Mouse (Mus musculus) neural tube, embryonic 14.5 days (tissue): ENCODE results near the gene Vmn1r237. TPM values are rescaled to one million over a fixed set of nuclear protein-coding genes. Genes with fewer than 3 reads are reported as not detected.

Source experiments
- ATAC-seq: fragments of 200-750 bp; cut with Nextera tagmentation; 2 replicates; pipeline ENCODE4 v1.8.0; 2017; ENCODE audit warnings: low read depth, mild to moderate bottlenecking, moderate TSS enrichment, moderate library complexity
- H3K27ac ChIP-seq: fragments of 300-500 bp; sonication (generic); 2 replicates; pipeline ENCODE4 v1.5.1; 2014; ENCODE audit warnings: low read depth, mild to moderate bottlenecking, control low read depth, low read length, moderate library complexity, mixed read lengths
- H3K27me3 ChIP-seq: fragments of 300-500 bp; sonication (generic); 2 replicates; pipeline ENCODE4 v1.6.1; 2014; ENCODE audit warnings: low read length; ENCODE audit not compliant: control insufficient read depth, insufficient read depth
- H3K36me3 ChIP-seq: fragments of 300-500 bp; sonication (generic); 2 replicates; pipeline ENCODE4 v1.6.1; 2014; ENCODE audit warnings: low read length, mixed read lengths; ENCODE audit not compliant: control insufficient read depth, insufficient read depth
- H3K4me1 ChIP-seq: fragments of 300-500 bp; sonication (generic); 2 replicates; pipeline ENCODE4 v1.6.1; 2014; ENCODE audit warnings: low read length; ENCODE audit not compliant: control insufficient read depth, insufficient read depth
- H3K4me2 ChIP-seq: fragments of 300-500 bp; sonication (generic); 2 replicates; pipeline ENCODE4 v1.6.1; 2014; ENCODE audit warnings: mild to moderate bottlenecking, low read depth, low read length, control low read depth
- H3K4me3 ChIP-seq: fragments of 300-500 bp; sonication (generic); 2 replicates; pipeline ENCODE4 v1.5.1; 2014; ENCODE audit warnings: low read depth, low read length, control low read depth, mixed read lengths
- H3K9ac ChIP-seq: fragments of 300-500 bp; sonication (generic); replicated peaks from 2 replicates; pipeline ENCODE4 v1.6.1; 2014; ENCODE audit warnings: low read depth, mild to moderate bottlenecking, control low read depth, low read length, mixed read lengths
- H3K9me3 ChIP-seq: fragments of 300-500 bp; sonication (generic); 2 replicates; pipeline ENCODE4 v1.6.1; 2016; ENCODE audit warnings: low read length; ENCODE audit not compliant: control insufficient read depth
- WGBS: fragments of 180-500 bp; shearing (Covaris S2); extraction: QIAGEN DNeasy Blood & Tissue Kit; methylation state at CpG from one replicate; pipeline ENCODE4 v1.1.7; 2014; 5-methylcytosine and 5-hydroxymethylcytosine counted together
- microRNA-seq: library from miRNA; unstranded; fragments of <30 nt; microRNA quantifications from one replicate; pipeline ENCODE4, GENCODE M21; 2016
- polyA plus RNA-seq: library from polyadenylated mRNA; unstranded; fragments of >200 nt; fragmentation: Nextera tagmentation; extraction: Ambion mirVana; gene quantifications from 2 replicates; pipeline ENCODE4 v1.2.1, GENCODE M21; 2014

The Vmn1r237 gene
- polyA plus RNA-seq: not detected in 2 replicates

DNA sequence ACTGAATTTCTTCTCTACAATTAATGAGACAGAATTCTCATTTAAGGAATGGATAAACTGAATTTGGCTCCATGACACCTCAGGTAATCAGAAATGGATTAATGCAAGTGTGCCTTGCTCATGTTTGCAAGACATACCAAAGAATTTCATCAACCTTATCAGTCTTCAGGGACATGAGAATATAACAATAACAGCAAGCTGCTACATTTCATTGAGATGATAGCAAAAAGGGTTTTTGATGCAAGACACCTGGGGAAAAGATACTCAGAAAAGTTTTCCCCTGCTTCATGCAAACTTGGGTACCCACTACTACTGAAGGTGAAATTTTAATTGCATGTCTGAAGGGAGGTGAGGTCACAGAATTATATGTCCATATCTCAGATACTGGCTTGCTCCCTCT is at the start of gene Vmn1r237:
Gene Vmn1r237 (plus strand): TSS at position 301 of the 400 bp plus-strand sequence.
- Histone ChIP-seq H3K4me3 (no peak within 1 kb of the TSS), H3K27me3 (no peaks in the 10 kb centered on the region), H3K27ac (no peak within 1 kb of the TSS), H3K36me3 (no peaks in the 10 kb centered on the region), H3K9me3 (no peaks in the 10 kb centered on the region), H3K4me2 (no peak within 1 kb of the TSS), H3K4me1 (no peaks in the 10 kb centered on the region), H3K9ac (no peak within 1 kb of the TSS)
- no peak for ATAC-seq

DNA sequence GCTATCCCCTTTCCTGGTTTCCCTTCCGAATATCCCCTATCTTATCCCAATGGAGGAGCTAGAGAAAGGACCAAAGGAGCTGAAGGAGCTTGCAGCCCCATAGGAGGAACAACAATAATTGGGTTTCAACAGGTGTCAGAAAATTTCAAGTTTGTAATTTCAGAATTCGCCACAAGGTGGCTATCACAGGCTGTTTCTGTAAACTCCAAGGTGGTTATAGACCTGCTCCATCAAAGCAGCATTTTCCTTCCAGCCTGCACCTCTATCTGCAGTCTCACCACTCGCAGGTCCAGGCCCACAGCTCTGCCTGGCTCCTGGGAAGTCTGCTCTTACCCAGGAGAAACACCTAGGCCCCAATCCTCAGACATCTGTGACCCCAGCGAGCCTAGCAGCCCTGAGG is 39.6 kb upstream of the Vmn1r237 start:
- Histone ChIP-seq H3K27ac (no peak overlapping the region), H3K4me2 (no peak overlapping the region), H3K36me3 (no peaks in the 10 kb centered on the region), H3K4me3 (no peak overlapping the region), H3K4me1 (no peaks in the 10 kb centered on the region), H3K27me3 (no peaks in the 10 kb centered on the region), H3K9ac (no peak overlapping the region), H3K9me3 (no peaks in the 10 kb centered on the region)
- 14% methylated on average over 4 of the region's 4 CpGs for WGBS
- peak; percentile 44; the same call in 1 of the 2 replicates for ATAC-seq

DNA sequence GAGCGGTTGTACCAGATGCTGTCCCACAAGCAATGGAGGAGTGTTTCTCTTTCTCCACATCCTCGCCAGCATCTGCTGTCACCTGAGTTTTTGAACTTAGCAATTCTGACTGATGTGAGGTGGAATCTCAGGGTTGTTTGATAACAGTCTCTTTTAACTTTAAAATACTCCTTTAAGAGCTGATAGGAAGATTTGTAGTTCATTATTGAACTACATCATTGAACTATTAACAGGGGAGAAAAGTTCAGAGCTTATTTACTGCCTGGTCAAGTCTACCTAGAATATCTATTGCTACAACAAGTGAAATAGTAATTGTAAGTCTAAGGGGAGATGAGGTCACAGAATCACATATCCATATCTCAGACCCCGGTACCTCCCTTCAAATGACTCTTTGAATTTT is 29.0 kb upstream of the Vmn1r237 start, which contains the start of gene Vmn1r236:
Gene Vmn1r236 (plus strand): TSS at position 301 of the 400 bp plus-strand sequence.
- Histone ChIP-seq H3K4me2 (no peak within 1 kb of the TSS), H3K4me3 (no peak within 1 kb of the TSS), H3K27me3 (no peaks in the 10 kb centered on the region), H3K36me3 (no peaks in the 10 kb centered on the region), H3K9ac (no peak within 1 kb of the TSS), H3K4me1 (no peaks in the 10 kb centered on the region), H3K27ac (no peak within 1 kb of the TSS), H3K9me3 (no peaks in the 10 kb centered on the region)
- ATAC-seq: no peak
- 85% methylated on average over 3 of the region's 3 CpGs for WGBS

DNA sequence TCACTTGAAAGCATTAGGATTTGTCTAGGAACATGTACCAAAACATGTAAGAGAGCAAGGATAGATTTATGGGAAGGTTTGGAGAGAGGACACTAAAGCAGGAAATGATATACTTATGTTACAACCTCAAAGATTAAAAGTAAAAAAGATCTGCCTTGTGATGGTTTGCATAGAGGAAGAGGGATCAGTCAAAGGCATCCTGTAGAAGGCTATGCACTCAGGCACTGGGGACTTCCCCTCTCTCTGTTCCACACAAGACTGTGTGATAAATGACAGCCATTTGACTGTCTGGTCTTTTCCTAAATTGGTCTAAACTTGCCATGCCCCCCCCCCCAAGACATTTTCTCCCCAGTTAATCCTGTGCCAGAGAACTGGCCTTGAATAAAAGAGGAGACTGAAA is 27.3 kb upstream of the Vmn1r237 start:
- no peak overlapping the region for H3K27ac ChIP-seq
- H3K9ac ChIP-seq: no peak overlapping the region
- no peak for ATAC-seq
- no peak overlapping the region for H3K4me3 ChIP-seq
- H3K4me2 ChIP-seq: no peak overlapping the region
- no peaks in the 10 kb centered on the region for H3K27me3 ChIP-seq
- no peaks in the 10 kb centered on the region for H3K9me3 ChIP-seq
- H3K4me1 ChIP-seq: no peaks in the 10 kb centered on the region
- H3K36me3 ChIP-seq: no peaks in the 10 kb centered on the region

DNA sequence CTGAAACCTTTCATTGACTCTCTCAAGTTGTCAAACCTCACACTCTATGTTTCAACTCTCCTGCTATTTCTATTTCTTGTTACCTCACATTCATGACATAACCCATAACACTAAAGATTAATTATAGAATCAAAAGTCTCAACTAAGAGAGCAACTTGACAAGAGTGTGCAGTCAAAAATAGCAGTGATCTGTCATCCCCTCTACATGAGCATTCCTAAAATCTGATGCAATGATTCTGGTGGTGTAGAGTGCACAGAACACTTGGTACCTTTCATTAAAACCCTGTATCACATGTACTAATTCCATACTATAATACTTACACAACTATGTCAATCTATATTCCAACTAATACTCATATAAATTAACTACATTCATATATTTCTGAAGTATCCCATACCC is 22.0 kb upstream of the Vmn1r237 start:
- Histone ChIP-seq H3K36me3 (no peaks in the 10 kb centered on the region), H3K4me1 (no peaks in the 10 kb centered on the region), H3K27ac (no peak overlapping the region), H3K4me3 (no peak overlapping the region), H3K4me2 (no peak overlapping the region), H3K9ac (no peak overlapping the region), H3K9me3 (no peaks in the 10 kb centered on the region), H3K27me3 (no peaks in the 10 kb centered on the region)
- no peak for ATAC-seq

Small RNAs within 50 kb of the gene (microRNA-seq; reads per million reads assigned to microRNA genes)
- gene Gm26384: not detected

Other genes with a start within 250 kb of the Vmn1r237 start
- not detected in 2 replicates for gene Vmn1r234, start 85.8 kb upstream of the Vmn1r237 start, polyA plus RNA-seq
- gene Vmn1r235, start 55.5 kb upstream of the Vmn1r237 start, polyA plus RNA-seq: not detected in 2 replicates
- not detected in 2 replicates for gene Vmn1r236, start 28.9 kb upstream of the Vmn1r237 start, polyA plus RNA-seq
- gene Zfp677, start 71.9 kb downstream of the Vmn1r237 start, polyA plus RNA-seq: 5.6 and 6.8 TPM in 2 replicates
- 5.2 and 7.6 TPM in 2 replicates for gene Zfp54, start 111.4 kb downstream of the Vmn1r237 start, polyA plus RNA-seq
- gene Zfp51, start 138.5 kb downstream of the Vmn1r237 start, polyA plus RNA-seq: 12.8 and 15.8 TPM in 2 replicates
- gene Zfp53, start 177.1 kb downstream of the Vmn1r237 start, polyA plus RNA-seq: 9.6 and 10.4 TPM in 2 replicates
- 1.5 and 2.3 TPM in 2 replicates for gene Zfp52, start 223.7 kb downstream of the Vmn1r237 start, polyA plus RNA-seq